Mouse (Mus musculus) heart, adult 2 months (tissue): ENCODE data around the gene Slc6a6.

Source experiments
- CTCF ChIP-seq: fragments of 200-600 bp; IDR thresholded peaks from 2 replicates; pipeline ENCODE4 v1.8.1; 2022; ENCODE audit warnings: antibody characterized with exemption, mild to moderate bottlenecking, moderate library complexity
- EP300 ChIP-seq: fragments of 200-500 bp; IDR thresholded peaks from 2 replicates; pipeline ENCODE4 v1.6.1; 2011; ENCODE audit warnings: low read depth, low read length, control low read depth; ENCODE audit not compliant: insufficient read depth
- POLR2A ChIP-seq: fragments of 200-500 bp; IDR thresholded peaks from 2 replicates; pipeline ENCODE4 v1.6.1; 2011; ENCODE audit warnings: mild to moderate bottlenecking, low read depth, low read length, control low read depth; ENCODE audit not compliant: insufficient read depth

DNA sequence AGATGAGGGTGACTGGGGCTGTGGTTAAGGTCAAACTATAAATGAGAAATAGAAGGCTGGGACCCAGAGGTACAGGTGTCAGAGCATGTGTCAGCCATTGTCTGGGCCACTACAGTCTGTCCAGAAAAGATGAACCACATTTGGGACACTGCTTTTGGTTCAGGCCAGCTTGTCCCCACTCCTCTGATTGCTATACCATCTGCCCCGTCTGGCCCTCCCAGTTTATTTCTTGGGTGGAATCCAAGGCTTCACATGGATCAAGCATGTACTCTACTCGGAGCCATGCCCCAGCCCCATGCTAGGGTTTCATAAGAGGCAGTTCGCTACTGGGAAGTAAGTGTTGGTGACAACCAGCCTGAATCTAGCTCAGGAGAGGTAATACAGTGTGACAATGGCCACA is 61.4 kb downstream of the Slc6a6 start:
- TF ChIP-seq EP300 (no peak), CTCF (no peak), POLR2A (no peak)
